Mouse (Mus musculus) spleen, postnatal 36 days (tissue): ENCODE measurements around the gene Rbbp4.
"Not testable (repeated sequence)": the region's sequence is repeated elsewhere in the genome, so short reads cannot be mapped to it uniquely, and the experiment has no call there.

Source experiments
- DNase-seq, 2 experiments: peaks; one replicate each; pipeline ENCODE4 v3.0.0; 2022; ENCODE audit warnings: low spot score in 2 of 2, mixed read lengths in 1 of 2

Rbbp4 gene

GRCm38 (mm10) chr4:129335216-129336074 lies at the start of gene Rbbp4, which contains the start of gene Zbtb8os:
Gene Rbbp4 (minus strand): TSS chr4:129335370.
Gene Zbtb8os (plus strand): TSS chr4:129335695.
- peak; percentile 97 to 98 for DNase-seq

DNA sequence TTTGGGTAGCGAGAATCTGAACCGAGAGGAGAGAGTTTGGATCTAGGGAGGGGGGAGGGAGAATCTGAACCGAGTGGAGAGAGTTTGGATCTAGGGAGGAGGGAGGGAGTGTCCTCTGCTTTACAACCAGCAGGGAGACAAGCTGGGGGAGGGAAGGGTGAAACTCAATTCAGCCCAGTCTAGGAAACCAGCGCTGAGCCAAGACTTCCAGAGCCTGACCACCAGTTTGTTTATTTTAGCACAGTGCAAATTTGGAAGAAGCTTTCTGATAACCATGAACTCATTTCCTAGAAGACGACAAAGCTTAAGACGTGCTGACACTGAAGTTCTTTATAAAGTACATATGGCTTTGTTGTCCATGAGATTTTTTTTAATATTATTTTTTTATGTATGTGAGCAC lies 49.3 kb upstream of the Rbbp4 start:
- no peak for DNase-seq

- DNase-seq = no peak
Observed at GRCm38 (mm10) chr4:129383586-129383985, 48.4 kb upstream of the Rbbp4 start.

DNA sequence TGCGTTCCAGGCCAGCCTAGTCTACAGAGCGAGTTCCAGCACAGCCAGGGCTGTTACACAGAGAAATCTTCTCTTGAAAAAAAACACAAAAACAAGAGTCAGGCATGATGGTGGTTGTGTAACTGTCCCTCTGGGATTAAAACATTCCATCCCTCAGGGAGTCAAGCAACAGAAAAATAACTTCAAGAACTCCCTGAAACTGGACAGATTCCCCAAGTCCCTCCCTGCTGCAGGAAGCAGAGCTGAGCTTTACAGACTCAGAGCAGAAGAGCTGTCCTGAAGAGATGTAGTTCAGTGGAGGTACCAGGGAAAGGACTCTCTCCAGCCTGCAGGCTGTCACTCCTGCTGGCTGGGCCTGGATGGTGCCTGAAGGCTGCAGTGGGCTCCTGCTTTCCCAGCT lies 47.3 kb upstream of the Rbbp4 start:
- no peak for DNase-seq

DNA sequence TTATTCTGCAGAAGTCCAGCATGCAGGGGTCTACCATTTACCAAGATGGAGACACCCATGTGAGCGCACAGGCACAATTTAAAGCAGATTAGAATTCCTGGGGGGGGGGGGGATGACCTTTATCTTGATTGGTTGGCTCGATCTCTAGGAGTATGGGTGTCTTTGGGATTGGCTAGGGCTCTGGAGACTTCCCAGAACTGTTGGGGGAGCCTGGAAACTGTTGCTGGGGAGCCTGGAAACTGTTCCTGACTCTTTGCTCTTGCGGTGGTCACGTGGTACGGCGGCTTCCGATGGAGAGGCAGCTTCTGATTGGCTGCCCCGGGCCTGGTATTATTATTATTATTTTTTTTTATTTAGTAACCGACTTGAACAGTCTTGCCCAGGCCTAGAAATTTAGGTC lies 46.9 kb upstream of the Rbbp4 start:
- no peak for DNase-seq

GRCm38 (mm10) chr4:129381148-129381547 lies 46.0 kb upstream of the Rbbp4 start:
- DNase-seq = no peak

- no peak for DNase-seq
Observed at GRCm38 (mm10) chr4:129379805-129380204, 44.6 kb upstream of the Rbbp4 start.

DNA sequence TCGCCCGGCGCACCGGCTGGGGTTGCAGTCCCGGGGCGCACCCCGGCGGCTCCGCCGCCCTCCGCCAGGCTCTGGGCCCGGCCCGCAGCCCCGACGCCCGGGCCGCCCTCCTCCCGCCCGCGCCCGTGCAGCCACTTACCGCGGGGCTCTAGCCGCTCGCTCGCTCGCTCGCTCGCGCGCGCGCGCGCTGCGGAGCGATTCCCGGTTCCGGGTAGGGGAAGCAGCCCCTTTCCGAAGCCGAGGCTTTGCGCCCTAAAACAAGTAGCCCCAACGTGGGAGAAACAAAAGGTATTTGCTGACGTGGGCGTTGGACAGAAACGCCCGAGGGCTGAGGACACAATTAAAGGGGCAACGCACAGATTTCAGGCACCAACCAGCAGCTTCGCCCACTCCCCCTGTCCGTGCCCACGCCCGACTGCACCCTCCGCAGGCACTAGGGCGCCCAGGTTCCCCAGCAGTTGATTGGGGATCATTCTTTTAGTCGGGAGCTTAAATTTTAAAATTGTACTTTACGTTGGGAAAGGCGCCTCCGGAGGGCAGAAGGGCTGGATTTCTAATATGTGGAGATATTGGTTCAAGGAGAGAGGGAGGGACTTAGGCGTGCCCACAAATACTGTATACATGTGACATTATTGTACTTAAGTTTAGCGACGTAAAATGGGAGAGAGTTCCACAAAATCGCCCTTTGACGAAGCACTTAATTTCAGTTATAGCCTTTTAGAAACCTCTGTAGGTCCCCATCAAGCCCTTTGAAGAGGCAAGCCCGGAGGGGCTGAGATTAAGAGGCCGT lies 42.6 kb upstream of the Rbbp4 start, which contains the start of gene Zbtb8a:
Gene Zbtb8a, minus strand, starts transcription at position 516 of the 790 bp plus-strand sequence.
- peak; percentile 27 to 32 for DNase-seq

- DNase-seq = peak; percentile 26 to 32
Observed at GRCm38 (mm10) chr4:129376961-129377545, 41.9 kb upstream of the Rbbp4 start.

DNA sequence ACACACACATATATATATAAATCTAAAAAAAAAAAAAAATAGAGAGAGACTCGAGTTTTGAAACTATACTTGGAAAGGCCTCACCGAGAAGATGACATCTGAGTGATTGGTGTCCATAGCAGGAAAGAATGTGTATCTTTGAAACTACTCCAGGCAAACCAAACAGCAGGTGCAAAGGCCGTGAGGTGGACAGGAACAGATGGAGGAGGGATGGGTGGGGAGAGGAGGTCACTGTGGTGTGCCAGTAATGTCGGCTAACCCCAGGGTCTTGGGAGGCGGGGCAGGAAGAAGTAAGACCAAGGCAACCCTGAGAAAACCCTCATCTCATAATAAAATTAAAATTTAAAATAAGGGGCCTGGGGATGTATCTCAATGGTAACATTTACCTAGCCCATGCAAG lies 40.7 kb upstream of the Rbbp4 start:
- no peak for DNase-seq

- DNase-seq = no peak
Observed at GRCm38 (mm10) chr4:129375000-129375399, 39.8 kb upstream of the Rbbp4 start.

GRCm38 (mm10) chr4:129374219-129374755 lies 39.1 kb upstream of the Rbbp4 start:
- no peak for DNase-seq

DNA sequence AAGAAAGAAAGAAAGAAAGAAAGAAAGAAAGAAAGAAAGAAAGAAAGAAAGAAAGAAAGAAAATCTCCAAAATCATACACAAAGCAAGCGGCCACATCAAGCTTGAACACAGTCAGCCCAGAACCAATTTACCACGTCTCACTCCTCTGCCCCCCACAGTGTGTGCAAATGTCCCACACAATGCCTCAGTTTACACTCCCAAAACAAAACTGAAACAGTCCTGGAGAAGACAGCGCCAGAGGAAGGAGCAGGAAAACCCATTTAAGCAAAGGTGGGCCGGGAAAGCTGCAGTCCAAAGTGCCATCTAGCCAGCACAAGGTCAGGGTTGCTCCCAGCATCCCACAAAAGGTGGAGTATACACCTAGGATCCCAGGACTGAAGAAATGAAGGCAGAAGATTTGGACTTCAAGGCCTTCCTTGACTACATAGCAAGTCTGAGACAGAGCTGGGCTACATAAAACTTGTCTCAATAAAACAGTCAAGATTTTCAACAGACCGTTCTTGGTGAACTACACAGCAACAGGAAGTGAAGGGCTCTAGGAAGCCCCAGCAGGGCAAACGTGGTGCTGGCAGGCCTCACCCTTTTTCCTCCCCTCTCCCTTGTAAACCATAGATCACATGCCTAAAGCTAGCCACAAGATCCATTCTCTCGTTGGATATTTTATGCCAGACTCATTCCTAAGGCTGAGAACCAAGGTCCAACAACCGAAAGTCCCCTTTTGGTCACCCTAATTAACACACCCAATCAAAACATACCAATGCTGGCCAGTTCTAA lies 38.2 kb upstream of the Rbbp4 start:
- no peak for DNase-seq

- no peak for DNase-seq
Observed at GRCm38 (mm10) chr4:129371391-129371790, 36.2 kb upstream of the Rbbp4 start.

GRCm38 (mm10) chr4:129365224-129365623 lies 30.1 kb upstream of the Rbbp4 start:
- DNase-seq = peak; percentile 34 to 46

GRCm38 (mm10) chr4:129364379-129364778 lies 29.2 kb upstream of the Rbbp4 start:
- DNase-seq = no peak

DNA sequence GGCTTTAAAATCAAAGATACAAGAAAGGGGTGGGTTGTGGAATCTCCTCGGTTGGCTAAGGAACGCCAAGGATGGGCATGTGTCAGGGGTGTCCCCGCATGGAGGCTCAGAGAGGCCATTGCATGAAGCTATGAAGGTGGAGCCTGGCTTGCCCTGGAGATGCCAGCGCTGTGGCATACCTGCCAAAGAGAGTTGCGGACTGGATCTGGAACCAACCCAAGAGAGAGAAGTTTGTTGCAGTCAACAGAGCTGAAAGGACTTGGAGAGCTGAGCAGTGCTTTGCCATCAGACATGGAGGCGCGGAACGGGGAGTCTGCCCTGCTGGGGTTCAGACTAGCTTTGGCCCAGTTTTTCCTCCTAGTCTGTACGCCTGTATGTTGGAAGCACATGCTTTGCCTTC lies 28.3 kb upstream of the Rbbp4 start:
- no peak for DNase-seq

DNA sequence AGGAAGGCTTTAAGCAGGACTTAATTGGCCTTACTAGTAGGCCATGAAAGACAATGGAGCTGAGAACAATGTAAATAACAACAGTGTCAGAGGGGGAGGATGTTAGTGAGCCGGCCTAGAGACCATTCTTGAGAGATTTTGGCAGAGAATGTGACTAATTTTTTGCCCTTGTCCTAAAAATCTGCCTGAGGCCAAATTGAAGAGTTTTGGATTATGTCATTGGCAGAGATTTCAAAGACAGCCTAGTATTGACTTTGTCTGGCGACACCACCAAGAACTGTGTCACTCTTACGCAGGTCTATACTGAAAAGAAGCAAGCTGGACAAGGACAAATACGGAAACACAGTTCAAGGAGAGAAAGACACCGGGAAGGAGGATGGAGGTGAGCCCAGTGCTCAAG lies 27.6 kb upstream of the Rbbp4 start:
- DNase-seq = no peak

GRCm38 (mm10) chr4:129362238-129362637 lies 27.1 kb upstream of the Rbbp4 start:
- DNase-seq = not testable (repeated sequence)

DNA sequence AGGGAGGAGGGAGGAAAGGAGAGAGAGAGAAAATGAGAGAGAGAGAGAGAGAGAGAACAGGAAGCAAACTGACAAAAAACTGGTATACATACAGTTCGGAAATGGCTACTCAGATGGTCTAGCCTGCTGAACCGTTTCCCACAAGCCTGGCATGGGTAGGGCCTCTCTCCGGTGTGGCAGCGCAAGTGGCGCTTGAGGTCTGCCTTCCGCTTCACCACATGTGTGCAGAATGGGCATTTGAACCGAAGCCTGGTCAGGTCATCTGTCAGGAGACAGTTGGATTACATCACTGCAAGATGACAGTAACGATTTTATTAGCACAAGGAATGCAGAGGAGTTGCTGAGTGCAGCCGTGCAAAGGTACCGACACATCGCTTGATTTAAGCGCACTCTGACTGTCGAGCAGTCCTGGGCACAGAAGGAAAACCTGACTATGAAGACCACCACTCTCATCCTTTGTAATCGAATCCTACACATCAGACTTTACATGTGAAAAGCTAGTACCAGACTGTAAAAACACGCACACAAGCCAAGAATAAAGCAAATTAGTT lies 22.5 kb upstream of the Rbbp4 start:
- DNase-seq = no peak

GRCm38 (mm10) chr4:129354236-129354635 lies 19.1 kb upstream of the Rbbp4 start:
- DNase-seq = peak; percentile 58 to 66
